Mouse (Mus musculus): ENCODE measurements around the gene Srek1ip1.

The Srek1ip1 gene

GRCm38 (mm10) chr13:104792184-104792583, at the start of gene Srek1ip1:
Gene Srek1ip1 (plus strand): TSS chr13:104792484.
- DNase-seq: no peak

GRCm38 (mm10) chr13:104742866-104743265, 49.4 kb upstream of the Srek1ip1 start:
- DNase-seq: no peak

GRCm38 (mm10) chr13:104747032-104747431, 45.3 kb upstream of the Srek1ip1 start:
- DNase-seq: no peak

GRCm38 (mm10) chr13:104759381-104759780, 32.9 kb upstream of the Srek1ip1 start:
- no peak for DNase-seq

- no peak for DNase-seq
These were observed 29.9 kb upstream of the Srek1ip1 start for GRCm38 (mm10) chr13:104762401-104762800.

- no peak for DNase-seq
These were observed 29.1 kb upstream of the Srek1ip1 start for GRCm38 (mm10) chr13:104763193-104763592.

GRCm38 (mm10) chr13:104779104-104779670, 13.1 kb upstream of the Srek1ip1 start:
- DNase-seq: no peak

GRCm38 (mm10) chr13:104787260-104787659, 5.0 kb upstream of the Srek1ip1 start:
- DNase-seq: no peak

- DNase-seq: no peak
These were observed 2.6 kb upstream of the Srek1ip1 start for GRCm38 (mm10) chr13:104789663-104790062.

- no peak for DNase-seq
These were observed 2.1 kb downstream of the Srek1ip1 start for GRCm38 (mm10) chr13:104794421-104794820.

- DNase-seq: no peak
These were observed 6.8 kb downstream of the Srek1ip1 start for GRCm38 (mm10) chr13:104799067-104799466.

GRCm38 (mm10) chr13:104799566-104800182, 7.4 kb downstream of the Srek1ip1 start:
- no peak for DNase-seq

- DNase-seq: no peak
These were observed 13.4 kb downstream of the Srek1ip1 start for GRCm38 (mm10) chr13:104805681-104806080.

- no peak for DNase-seq
These were observed 24.0 kb downstream of the Srek1ip1 start for GRCm38 (mm10) chr13:104816270-104816634.

- peak; percentile 78 to 84 for DNase-seq
These were observed 24.6 kb downstream of the Srek1ip1 start, which contains the start of gene Cwc27 for GRCm38 (mm10) chr13:104816635-104817571. Gene Cwc27 (minus strand): TSS chr13:104817142.

GRCm38 (mm10) chr13:104817696-104818095, 25.4 kb downstream of the Srek1ip1 start:
- peak in 1 of 2 experiments; percentile 13 for DNase-seq

GRCm38 (mm10) chr13:104821192-104821591, 28.9 kb downstream of the Srek1ip1 start:
- no peak for DNase-seq

- DNase-seq: no peak
These were observed 29.6 kb downstream of the Srek1ip1 start for GRCm38 (mm10) chr13:104821908-104822307.

GRCm38 (mm10) chr13:104822411-104822838, 30.1 kb downstream of the Srek1ip1 start:
- no peak for DNase-seq

- no peak for DNase-seq
These were observed 33.2 kb downstream of the Srek1ip1 start for GRCm38 (mm10) chr13:104825470-104825869.

- no peak for DNase-seq
These were observed 40.5 kb downstream of the Srek1ip1 start for GRCm38 (mm10) chr13:104832811-104833210.

- DNase-seq: no peak
These were observed 45.3 kb downstream of the Srek1ip1 start for GRCm38 (mm10) chr13:104837628-104838027.

GRCm38 (mm10) chr13:104841937-104842336, 49.7 kb downstream of the Srek1ip1 start:
- no peak for DNase-seq
